Mouse (Mus musculus) kidney, embryonic 15.5 days (tissue): ENCODE data around the gene Filip1l. TPM values are rescaled to one million over a fixed set of nuclear protein-coding genes. Genes with fewer than 3 reads are reported as not detected.

Source experiments
- ATAC-seq: fragments of 200-750 bp; cut with Nextera tagmentation; replicated peaks from 2 replicates; pipeline ENCODE4 v1.8.0; 2017; ENCODE audit warnings: moderate TSS enrichment; ENCODE audit not compliant: low FRiP score
- H3K27ac ChIP-seq: fragments of 300-500 bp; sonication (generic); 2 replicates; pipeline ENCODE4 v1.5.1; 2015; ENCODE audit warnings: mild to moderate bottlenecking, inconsistent platforms
- H3K27me3 ChIP-seq: fragments of 300-500 bp; sonication (generic); 2 replicates; pipeline ENCODE4 v1.6.1; 2015; ENCODE audit warnings: inconsistent platforms
- H3K36me3 ChIP-seq: fragments of 300-500 bp; sonication (generic); 2 replicates; pipeline ENCODE4 v1.6.1; 2015; ENCODE audit warnings: inconsistent platforms
- H3K4me1 ChIP-seq: fragments of 300-500 bp; sonication (generic); 2 replicates; pipeline ENCODE4 v1.6.1; 2015; ENCODE audit warnings: inconsistent platforms
- H3K4me2 ChIP-seq: fragments of 300-500 bp; sonication (generic); 2 replicates; pipeline ENCODE4 v1.6.1; 2015; ENCODE audit warnings: moderate library complexity, mild to moderate bottlenecking, inconsistent platforms
- H3K4me3 ChIP-seq: fragments of 300-500 bp; sonication (generic); replicated peaks from 2 replicates; pipeline ENCODE4 v1.5.1; 2015; ENCODE audit warnings: mild to moderate bottlenecking, inconsistent platforms
- H3K9ac ChIP-seq: fragments of 300-500 bp; sonication (generic); 2 replicates; pipeline ENCODE4 v1.6.1; 2015; ENCODE audit warnings: mild to moderate bottlenecking, inconsistent platforms
- H3K9me3 ChIP-seq: fragments of 300-500 bp; sonication (generic); replicated peaks from 2 replicates; pipeline ENCODE4 v1.6.1; 2016; ENCODE audit warnings: inconsistent platforms
- WGBS: fragments of 180-500 bp; shearing (Covaris S2); methylation state at CpG from one replicate; pipeline ENCODE4 v1.1.7; 2015; ENCODE audit warnings: mixed read lengths; 5-methylcytosine and 5-hydroxymethylcytosine counted together
- polyA plus RNA-seq: library from polyadenylated mRNA; unstranded; fragments of >200 nt; fragmentation: Nextera tagmentation; extraction: Ambion mirVana; gene quantifications from 2 replicates; pipeline ENCODE4 v1.2.1, GENCODE M21; 2015

The Filip1l gene
- polyA plus RNA-seq, 1 experiment from 2014 or later, result 24.2 TPM

DNA sequence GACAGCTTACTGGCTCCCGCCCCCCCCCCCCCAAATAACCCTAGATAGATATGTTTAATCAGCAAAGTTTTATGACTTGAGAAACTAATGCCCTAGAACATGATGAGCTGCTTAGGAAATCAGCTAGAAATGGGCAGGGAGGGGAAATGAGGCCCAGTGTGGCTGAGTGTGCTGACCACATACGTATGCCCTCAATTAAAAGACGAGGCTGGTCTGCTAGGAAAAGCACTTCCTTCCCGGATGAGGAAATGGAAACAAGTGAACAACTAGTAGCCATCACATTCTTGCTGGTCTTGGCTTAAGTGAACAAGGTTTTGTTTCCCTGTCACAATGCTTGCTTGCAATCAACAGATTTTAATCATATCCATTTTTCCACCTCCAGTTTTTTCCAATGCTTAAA lies 177.7 kb downstream of the Filip1l start:
- H3K27me3 ChIP-seq, result no peaks in the 10 kb centered on the region
- H3K4me1 ChIP-seq, result no peaks in the 10 kb centered on the region
- no peaks in the 10 kb centered on the region for H3K36me3 ChIP-seq
- no peaks in the 10 kb centered on the region for H3K9me3 ChIP-seq
- H3K4me2 ChIP-seq, result no peak overlapping the region
- no peak overlapping the region for H3K27ac ChIP-seq
- H3K4me3 ChIP-seq, result no peak overlapping the region
- ATAC-seq, result no peak
- WGBS, result 82% methylated on average over 4 of the region's 4 CpGs
- no peak overlapping the region for H3K9ac ChIP-seq

DNA sequence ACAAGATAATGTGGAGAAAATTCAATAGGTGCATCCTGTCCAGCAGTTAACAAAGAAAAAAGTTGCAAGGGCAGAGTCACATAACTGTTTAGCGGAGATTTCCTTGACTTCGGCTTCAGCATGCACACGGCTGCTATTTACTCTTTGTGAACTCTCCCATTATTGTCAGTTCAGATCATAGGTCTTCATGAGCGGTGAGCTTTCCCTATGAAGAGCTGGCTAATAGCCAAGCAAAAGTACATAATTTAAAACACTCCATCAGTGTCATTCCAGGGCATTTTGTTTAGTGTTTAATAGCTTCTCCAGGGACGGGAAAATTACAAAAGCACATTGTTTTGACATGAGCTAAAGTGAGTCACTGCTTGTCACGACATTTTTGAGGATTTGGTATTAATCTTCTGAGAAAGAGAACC lies 179.2 kb downstream of the Filip1l start:
- H3K36me3 ChIP-seq, result no peaks in the 10 kb centered on the region
- WGBS, result 37% methylated on average over 6 of the region's 6 CpGs
- no peak overlapping the region for H3K9ac ChIP-seq
- no peaks in the 10 kb centered on the region for H3K4me1 ChIP-seq
- H3K4me3 ChIP-seq, result no peak overlapping the region
- H3K27me3 ChIP-seq, result no peaks in the 10 kb centered on the region
- H3K27ac ChIP-seq, result 0 out of 2 replicates have a peak overlapping the region, but pooled peaks have one; percentile 14
- no peak for ATAC-seq
- H3K9me3 ChIP-seq, result no peaks in the 10 kb centered on the region
- H3K4me2 ChIP-seq, result no peak overlapping the region

DNA sequence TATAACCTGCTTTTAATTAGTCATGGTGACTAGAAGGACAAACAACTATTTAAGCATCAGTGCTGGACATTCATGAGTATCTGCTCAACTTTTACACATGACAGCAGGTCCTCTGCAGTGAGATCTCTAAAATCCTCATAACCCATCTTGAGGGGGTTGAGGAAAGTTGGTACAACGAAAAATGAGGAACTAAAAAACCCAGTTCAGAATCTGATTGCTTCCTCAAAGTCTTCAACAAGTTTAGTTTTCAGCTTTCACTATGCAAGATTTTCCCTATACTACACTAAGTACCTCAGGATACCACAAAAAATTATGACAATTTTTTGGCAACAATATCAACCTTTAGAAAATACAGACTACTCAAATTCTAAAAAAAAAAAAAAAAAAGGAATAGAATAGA lies 181.5 kb downstream of the Filip1l start:
- 90% methylated on average over 1 of the region's 1 CpGs for WGBS
- H3K27ac ChIP-seq, result no peak overlapping the region
- no peaks in the 10 kb centered on the region for H3K27me3 ChIP-seq
- H3K4me1 ChIP-seq, result no peaks in the 10 kb centered on the region
- no peak overlapping the region for H3K9ac ChIP-seq
- H3K36me3 ChIP-seq, result no peaks in the 10 kb centered on the region
- no peak for ATAC-seq
- H3K9me3 ChIP-seq, result no peaks in the 10 kb centered on the region
- no peak overlapping the region for H3K4me3 ChIP-seq
- H3K4me2 ChIP-seq, result no peak overlapping the region

DNA sequence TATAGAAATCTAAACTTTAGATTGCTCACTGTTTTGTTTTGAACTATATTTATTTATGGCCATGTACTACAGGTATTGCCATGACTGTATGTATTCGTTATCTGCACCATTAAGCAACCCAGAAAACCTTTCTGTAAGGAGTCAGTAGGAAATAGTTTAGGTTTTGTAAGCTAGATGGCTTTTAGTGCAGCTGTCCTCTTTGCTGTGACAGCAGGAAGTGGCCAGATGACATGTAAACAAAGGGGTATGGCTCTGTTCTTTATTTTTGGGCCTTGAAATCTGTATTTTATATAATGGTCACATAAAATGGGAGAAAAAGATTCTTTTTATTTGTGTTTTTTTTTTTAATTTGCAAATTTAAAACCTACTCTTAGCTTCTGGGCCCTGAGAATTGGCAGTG lies 181.9 kb downstream of the Filip1l start:
- H3K27me3 ChIP-seq, result no peaks in the 10 kb centered on the region
- no peaks in the 10 kb centered on the region for H3K36me3 ChIP-seq
- no peaks in the 10 kb centered on the region for H3K4me1 ChIP-seq
- no peak overlapping the region for H3K4me3 ChIP-seq
- H3K27ac ChIP-seq, result no peak overlapping the region
- 73% methylated on average over 1 of the region's 1 CpGs for WGBS
- no peak for ATAC-seq
- no peak overlapping the region for H3K4me2 ChIP-seq
- H3K9ac ChIP-seq, result no peak overlapping the region
- H3K9me3 ChIP-seq, result no peaks in the 10 kb centered on the region

DNA sequence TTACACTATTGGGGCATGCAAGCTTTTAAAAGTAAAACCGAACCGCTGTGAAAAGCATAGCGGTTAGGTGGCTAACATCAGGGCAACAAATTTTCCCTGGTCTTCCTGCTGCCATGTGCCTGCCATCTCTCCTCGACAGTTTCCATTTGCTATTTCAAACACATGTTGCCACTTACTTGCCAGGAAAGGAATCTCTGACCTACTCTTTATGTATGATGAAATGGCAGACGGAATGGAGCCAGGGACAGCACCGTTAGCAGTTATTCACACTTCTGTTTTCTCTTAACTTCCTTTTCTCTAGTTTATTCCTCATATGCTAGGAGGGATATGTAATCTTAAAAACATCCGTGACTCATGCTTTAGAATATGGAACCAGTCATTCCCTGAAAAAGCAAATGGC lies 183.6 kb downstream of the Filip1l start:
- Histone ChIP-seq H3K9me3 (no peaks in the 10 kb centered on the region), H3K4me2 (no peak overlapping the region), H3K9ac (no peak overlapping the region), H3K36me3 (no peaks in the 10 kb centered on the region), H3K4me3 (no peak overlapping the region), H3K4me1 (no peaks in the 10 kb centered on the region), H3K27me3 (no peaks in the 10 kb centered on the region), H3K27ac (no peak overlapping the region)
- ATAC-seq, result no peak
- WGBS, result 77% methylated on average over 7 of the region's 7 CpGs

DNA sequence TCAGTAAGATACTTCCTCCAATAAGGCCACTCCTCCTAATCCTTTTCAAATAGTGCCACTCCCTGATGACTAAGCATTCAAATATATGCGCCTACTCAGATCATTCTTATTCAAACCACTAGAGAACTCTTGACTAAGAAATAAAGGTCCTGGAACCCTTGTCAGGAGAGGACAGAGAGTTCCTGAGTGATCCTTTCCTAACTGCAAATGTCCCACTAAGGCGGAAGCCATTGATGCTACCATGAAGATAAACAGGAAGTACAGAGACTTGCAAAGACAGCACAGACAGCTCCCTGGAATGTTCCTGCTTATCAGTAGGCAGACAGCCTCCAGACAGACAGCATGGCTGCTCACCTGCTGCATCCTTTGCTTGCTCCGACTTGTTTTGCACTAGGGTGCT lies 190.3 kb downstream of the Filip1l start:
- Histone ChIP-seq H3K9ac (no peak overlapping the region), H3K27me3 (no peaks in the 10 kb centered on the region), H3K36me3 (no peaks in the 10 kb centered on the region), H3K4me1 (0 out of 2 replicates have a peak, but pooled peaks cover 2% of the 10 kb centered on the region), H3K4me3 (no peak overlapping the region), H3K27ac (no peak overlapping the region), H3K4me2 (no peak overlapping the region), H3K9me3 (no peaks in the 10 kb centered on the region)
- ATAC-seq, result no peak
- whole genome bisulfite sequencing, result 95% methylated on average over 3 of the region's 3 CpGs

DNA sequence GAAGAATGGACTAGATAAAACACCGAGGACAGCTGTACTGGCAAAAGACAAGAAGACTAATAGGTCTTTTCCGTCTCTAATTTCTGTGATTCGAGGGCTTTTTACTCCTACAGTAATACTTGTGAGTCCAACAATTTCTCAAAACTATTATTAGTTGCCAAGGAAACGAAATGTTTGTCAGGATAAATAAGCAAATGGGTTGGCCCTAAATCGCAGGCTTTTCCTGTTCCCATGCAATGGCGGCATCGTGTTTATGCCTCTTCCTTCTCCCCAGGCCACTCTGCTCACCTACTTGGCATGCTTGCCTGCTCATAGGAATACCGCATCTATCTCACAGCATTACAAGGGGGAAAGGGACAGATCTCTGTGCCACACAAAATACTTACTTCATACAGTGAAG lies 191.5 kb downstream of the Filip1l start:
- WGBS, result 78% methylated on average over 8 of the region's 8 CpGs
- no peak overlapping the region for H3K4me2 ChIP-seq
- no peak for ATAC-seq
- H3K9me3 ChIP-seq, result no peaks in the 10 kb centered on the region
- no peak overlapping the region for H3K9ac ChIP-seq
- no peak overlapping the region for H3K27ac ChIP-seq
- no peak overlapping the region for H3K4me3 ChIP-seq
- H3K27me3 ChIP-seq, result no peaks in the 10 kb centered on the region
- peaks cover 10% of the 10 kb centered on the region for H3K4me1 ChIP-seq
- H3K36me3 ChIP-seq, result no peaks in the 10 kb centered on the region

DNA sequence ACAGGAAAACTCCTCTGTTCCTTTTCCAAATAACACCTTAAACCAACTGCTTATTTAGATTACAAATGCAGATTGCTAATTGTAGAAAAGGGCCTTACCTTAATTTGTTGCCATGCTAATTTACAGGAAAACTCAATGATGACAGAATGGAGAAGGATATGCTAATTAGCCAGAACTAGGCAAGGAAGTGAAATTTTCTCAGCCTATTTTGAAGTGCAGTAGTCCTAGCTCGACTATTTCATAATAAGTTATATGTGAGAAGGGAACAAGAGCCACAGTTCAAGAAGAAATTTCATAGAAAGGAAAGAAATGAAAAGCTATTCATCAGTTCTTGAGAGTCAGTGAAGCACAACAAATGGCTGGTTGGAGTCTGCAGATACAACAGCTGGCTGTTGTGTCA lies 193.5 kb downstream of the Filip1l start:
- WGBS, result 68% methylated on average over 1 of the region's 1 CpGs
- no peaks in the 10 kb centered on the region for H3K27me3 ChIP-seq
- no peak overlapping the region for H3K9ac ChIP-seq
- H3K4me3 ChIP-seq, result no peak overlapping the region
- H3K4me2 ChIP-seq, result no peak overlapping the region
- ATAC-seq, result no peak
- no peak overlapping the region for H3K27ac ChIP-seq
- H3K36me3 ChIP-seq, result no peaks in the 10 kb centered on the region
- H3K4me1 ChIP-seq, result peaks cover 10% of the 10 kb centered on the region
- H3K9me3 ChIP-seq, result no peaks in the 10 kb centered on the region

DNA sequence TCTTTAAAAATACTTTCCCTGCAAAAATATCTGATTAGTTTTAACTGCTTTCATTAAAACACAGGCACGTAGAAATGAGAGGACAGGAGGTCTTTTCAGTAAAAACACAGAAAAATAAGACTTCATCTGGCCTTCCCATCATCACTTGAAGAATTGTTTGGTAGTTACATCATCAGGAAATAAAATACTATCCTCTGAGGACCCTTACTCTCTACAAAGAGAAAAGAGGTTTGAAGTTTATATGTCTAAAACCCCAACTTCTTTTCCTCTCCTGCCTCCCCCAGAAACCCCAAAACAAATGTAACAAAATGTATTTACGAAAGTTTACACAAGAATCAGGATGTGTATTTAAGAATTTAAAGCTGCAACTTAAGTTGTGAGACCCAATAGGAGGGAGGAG lies 195.7 kb downstream of the Filip1l start:
- Histone ChIP-seq H3K4me3 (peak overlapping the region; percentile 78), H3K27me3 (no peaks in the 10 kb centered on the region), H3K9me3 (no peaks in the 10 kb centered on the region), H3K4me1 (peaks cover 19% of the 10 kb centered on the region), H3K9ac (peak overlapping the region; percentile 87), H3K4me2 (peak overlapping the region; percentile 88), H3K27ac (peak overlapping the region; percentile 83), H3K36me3 (peaks cover 9% of the 10 kb centered on the region; the same call in 1 of the 2 replicates)
- ATAC-seq, result no peak
- WGBS, result 42% methylated on average over 2 of the region's 2 CpGs

DNA sequence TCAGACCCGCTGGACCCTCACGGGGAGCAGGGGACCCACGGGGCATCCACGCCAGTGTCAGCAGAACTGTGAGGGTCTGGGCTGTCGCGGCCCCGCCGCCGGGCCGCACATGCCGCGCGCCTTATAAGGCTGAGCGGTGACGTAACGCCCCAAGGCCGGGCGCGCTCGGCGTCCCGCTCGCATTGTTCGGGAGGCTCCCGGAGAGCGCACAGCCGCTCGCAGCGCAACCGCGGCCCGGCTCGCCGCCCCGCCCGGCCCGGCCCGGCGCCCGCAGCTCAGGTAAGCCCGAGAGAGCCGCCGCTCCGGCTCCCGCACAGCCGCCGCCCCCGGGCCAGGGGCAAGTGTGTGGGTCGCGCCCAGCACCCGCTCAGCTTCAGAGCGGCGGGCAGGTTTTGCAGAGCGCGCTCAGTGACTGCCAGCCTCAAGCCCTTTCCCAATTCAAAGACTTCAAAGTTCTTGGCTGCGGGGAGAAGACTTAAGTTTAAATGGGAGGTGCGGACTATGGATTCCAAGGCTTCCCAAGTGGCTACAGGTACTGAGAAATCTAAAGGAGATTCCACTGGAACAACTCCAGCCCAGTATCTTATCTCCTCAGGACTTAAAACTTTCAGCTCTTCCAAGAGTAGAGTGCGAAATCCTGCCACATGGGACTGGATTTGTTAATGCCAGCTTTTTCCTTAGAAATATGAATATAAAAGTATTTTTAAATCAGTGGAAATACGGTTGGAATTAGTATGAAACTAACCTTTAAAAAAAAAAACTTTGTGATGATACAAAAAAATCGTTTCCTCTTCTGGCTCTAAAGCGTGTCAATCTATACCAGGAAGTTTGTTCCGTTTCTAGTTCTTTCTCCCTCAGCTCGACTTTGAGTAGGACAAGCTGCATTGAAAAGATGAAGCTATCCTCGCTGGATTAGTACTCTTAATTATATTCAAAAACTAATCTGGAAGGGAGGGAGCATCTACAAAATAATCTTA lies 196.5 kb downstream of the Filip1l start:
- Histone ChIP-seq H3K9me3 (no peaks in the 10 kb centered on the region), H3K4me3 (peak overlapping the region; percentile 78), H3K27me3 (no peaks in the 10 kb centered on the region), H3K4me1 (peaks cover 23% of the 10 kb centered on the region), H3K27ac (peak overlapping the region; percentile 83), H3K9ac (peak overlapping the region; percentile 87), H3K36me3 (peaks cover 9% of the 10 kb centered on the region; the same call in 1 of the 2 replicates), H3K4me2 (peak overlapping the region; percentile 88)
- peak; percentile 97 for ATAC-seq
- WGBS, result 1% methylated on average over 64 of the region's 64 CpGs

DNA sequence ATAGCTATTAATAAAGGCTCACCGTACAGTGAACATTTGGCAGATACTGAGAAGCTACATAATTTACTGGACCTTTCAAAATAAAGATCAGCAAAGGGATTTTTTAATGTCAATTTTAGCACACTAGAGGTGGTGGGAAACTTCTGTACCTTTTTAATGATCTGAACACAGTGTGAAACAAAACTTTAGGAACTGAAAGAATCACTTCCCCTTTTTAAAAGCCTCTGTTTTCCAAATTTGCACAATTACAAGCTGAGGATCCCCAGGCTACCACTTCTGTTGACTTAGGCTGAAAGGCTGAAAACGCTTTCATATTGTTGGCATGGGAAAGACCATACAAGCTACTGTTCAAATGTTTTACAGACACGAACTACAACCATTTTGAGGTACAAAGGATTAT lies 197.2 kb downstream of the Filip1l start:
- H3K27me3 ChIP-seq, result no peaks in the 10 kb centered on the region
- peak overlapping the region; percentile 88 for H3K4me2 ChIP-seq
- 0 out of 2 replicates have a peak overlapping the region, but pooled peaks have one; percentile 22 for H3K27ac ChIP-seq
- peaks cover 9% of the 10 kb centered on the region; the same call in 1 of the 2 replicates for H3K36me3 ChIP-seq
- peak overlapping the region; percentile 78 for H3K4me3 ChIP-seq
- H3K9ac ChIP-seq, result peak overlapping the region; percentile 87; the same call in 1 of the 2 replicates
- ATAC-seq, result no peak
- peaks cover 24% of the 10 kb centered on the region for H3K4me1 ChIP-seq
- no peaks in the 10 kb centered on the region for H3K9me3 ChIP-seq
- 50% methylated on average over 3 of the region's 3 CpGs for WGBS

DNA sequence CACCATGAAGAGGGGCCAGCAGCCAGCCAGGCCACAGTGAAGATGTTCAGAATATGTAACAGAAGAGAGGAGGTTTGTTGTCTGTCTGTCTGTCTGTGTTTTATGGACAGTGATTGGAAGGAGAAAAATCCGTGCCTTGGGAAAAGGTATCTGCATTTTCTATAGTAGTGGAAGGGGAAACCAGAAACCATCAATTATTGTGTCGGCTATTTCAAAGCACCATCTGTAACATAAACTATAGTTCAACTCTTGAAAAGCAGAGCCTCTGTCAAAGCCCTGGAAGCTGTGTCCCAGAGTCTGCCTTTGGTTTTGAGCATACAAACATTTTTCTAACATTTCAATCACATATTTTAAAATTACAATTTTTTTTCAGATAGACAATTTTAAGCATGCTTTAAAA lies 197.9 kb downstream of the Filip1l start:
- WGBS, result 9% methylated on average over 2 of the region's 2 CpGs
- no peak for ATAC-seq
- H3K27ac ChIP-seq, result no peak overlapping the region

More for the DNA sequence above, 197.9 kb downstream of the Filip1l start:
- no peaks in the 10 kb centered on the region for H3K9me3 ChIP-seq
- H3K4me3 ChIP-seq, result peak overlapping the region; percentile 35
- peaks cover 9% of the 10 kb centered on the region; the same call in 1 of the 2 replicates for H3K36me3 ChIP-seq
- 0 out of 2 replicates have a peak overlapping the region, but pooled peaks have one; percentile 12 for H3K9ac ChIP-seq
- H3K4me1 ChIP-seq, result peaks cover 25% of the 10 kb centered on the region
- peak overlapping the region; percentile 48 for H3K4me2 ChIP-seq
- no peaks in the 10 kb centered on the region for H3K27me3 ChIP-seq
